Comparison of ENCODE assay signal across 10 mouse cellular contexts in genomic region chr3:121737453-121737852, GRCm38 (mm10). TPM values are rescaled to one million over a fixed set of nuclear protein-coding genes. Genes with fewer than 3 reads are reported as not detected.
A peak's percentile ranks its signal among the peaks of the same experiment; 100 is the strongest.
DNase-seq lines count a peak whose midpoint lies in the region; ATAC-seq and TF ChIP-seq lines count a peak whose summit lies in the region.
"Had no signal": no experiment of that assay in that cellular context is flagged by ENCODE, and none has a peak within 500 bp of the region (broad histone marks: within the 10 kb centered on the region; RNA-seq: fewer than 3 reads in every experiment).

No protein-coding gene starts in this region.

- peak; percentile 69 for TF ChIP-seq CTCF in midbrain, postnatal 0 days (IDR thresholded peaks at IDR 0.05)
- peak; percentile 71 for TF ChIP-seq CTCF in stomach, postnatal 0 days (IDR thresholded peaks at IDR 0.05; ENCODE audit: low read depth)

- no peaks in the 10 kb centered on the region for H3K27me3 ChIP-seq in midbrain, postnatal 0 days (ENCODE audit: insufficient read depth, low read length)
- no peaks in the 10 kb centered on the region for H3K27me3 ChIP-seq in midbrain, embryonic 16.5 days (ENCODE audit: control insufficient read depth, insufficient read depth, low read depth, low read length)
- H3K27me3 ChIP-seq in stomach, postnatal 0 days (ENCODE audit: control insufficient read depth, insufficient read depth, low read length) = no peaks in the 10 kb centered on the region
- H3K27me3 ChIP-seq in hindbrain, embryonic 16.5 days (replicated peaks; ENCODE audit: control insufficient read depth, insufficient read depth, low read length) = no peaks in the 10 kb centered on the region
- H3K27me3 ChIP-seq: hindbrain, embryonic 15.5 days had no signal

- H3K9me3 ChIP-seq in midbrain, postnatal 0 days (ENCODE audit: low read length) = no peaks in the 10 kb centered on the region
- H3K9me3 ChIP-seq in midbrain, embryonic 16.5 days (replicated peaks; ENCODE audit: control insufficient read depth, low read length, poor library complexity, severe bottlenecking) = no peaks in the 10 kb centered on the region
- no peaks in the 10 kb centered on the region for H3K9me3 ChIP-seq in stomach, postnatal 0 days (ENCODE audit: control insufficient read depth, low read length)
- no peaks in the 10 kb centered on the region for H3K9me3 ChIP-seq in hindbrain, embryonic 16.5 days (ENCODE audit: control insufficient read depth, low read length)
- H3K9me3 ChIP-seq: hindbrain, embryonic 15.5 days had no signal

- H3K4me1 ChIP-seq in midbrain, postnatal 0 days (ENCODE audit: insufficient read depth, low read length) = no peaks in the 10 kb centered on the region
- H3K4me1 ChIP-seq in midbrain, embryonic 16.5 days (ENCODE audit: control insufficient read depth, insufficient read depth, low read length) = no peaks in the 10 kb centered on the region
- no peaks in the 10 kb centered on the region; the same call in 1 of the 2 replicates for H3K4me1 ChIP-seq in stomach, postnatal 0 days (replicated peaks; ENCODE audit: control insufficient read depth, insufficient read depth)
- H3K4me1 ChIP-seq in hindbrain, embryonic 16.5 days (ENCODE audit: control insufficient read depth, insufficient read depth, low read depth, low read length) = peaks cover 6% of the 10 kb centered on the region

- no peak overlapping the region for H3K4me3 ChIP-seq in midbrain, postnatal 0 days (ENCODE audit: low read depth, low read length)
- H3K4me3 ChIP-seq in midbrain, embryonic 16.5 days (ENCODE audit: low read depth, low read length) = no peak overlapping the region
- H3K4me3 ChIP-seq in stomach, postnatal 0 days (ENCODE audit: low read depth, low read length) = no peak overlapping the region
- no peak overlapping the region for H3K4me3 ChIP-seq in hindbrain, embryonic 16.5 days (ENCODE audit: low read length)
- H3K4me3 ChIP-seq: hindbrain, embryonic 15.5 days; myocyte had no signal

- TF ChIP-seq EP300 in stomach, postnatal 0 days (optimal IDR thresholded peaks at IDR 0.05) = no peak

- peaks cover 18% of the 10 kb centered on the region for H3K36me3 ChIP-seq in midbrain, postnatal 0 days (ENCODE audit: insufficient read depth, low read length)
- H3K36me3 ChIP-seq in midbrain, embryonic 16.5 days (ENCODE audit: control insufficient read depth, insufficient read depth, low read length) = peaks cover 6% of the 10 kb centered on the region
- H3K36me3 ChIP-seq in stomach, postnatal 0 days (ENCODE audit: control insufficient read depth, insufficient read depth, low read length) = no peaks in the 10 kb centered on the region
- 0 out of 2 replicates have a peak, but pooled peaks cover 6% of the 10 kb centered on the region for H3K36me3 ChIP-seq in hindbrain, embryonic 16.5 days (ENCODE audit: control insufficient read depth, insufficient read depth, low read length)

- 18% methylated on average over 1 of the region's 1 CpGs for WGBS in midbrain, postnatal 0 days
- WGBS in midbrain, embryonic 16.5 days = 40% methylated on average over 1 of the region's 1 CpGs
- 69% methylated on average over 1 of the region's 1 CpGs for WGBS in stomach, postnatal 0 days
- WGBS in hindbrain, embryonic 16.5 days = 24% methylated on average over 1 of the region's 1 CpGs

- H3K9ac ChIP-seq in midbrain, postnatal 0 days (replicated peaks; ENCODE audit: low read length, poor library complexity, severe bottlenecking) = no peak overlapping the region
- H3K9ac ChIP-seq in midbrain, embryonic 16.5 days (ENCODE audit: low read depth, low read length) = no peak overlapping the region
- no peak overlapping the region for H3K9ac ChIP-seq in stomach, postnatal 0 days (ENCODE audit: low read length)
- H3K9ac ChIP-seq in hindbrain, embryonic 16.5 days (ENCODE audit: low read depth, low read length) = no peak overlapping the region
- H3K9ac ChIP-seq: hindbrain, embryonic 15.5 days had no signal

- no peak overlapping the region for H3K27ac ChIP-seq in midbrain, postnatal 0 days (ENCODE audit: low read depth, low read length)
- H3K27ac ChIP-seq in midbrain, embryonic 16.5 days (ENCODE audit: low read length) = no peak overlapping the region
- H3K27ac ChIP-seq in stomach, postnatal 0 days (replicated peaks) = no peak overlapping the region
- H3K27ac ChIP-seq in hindbrain, embryonic 16.5 days (ENCODE audit: low read depth, low read length) = no peak overlapping the region
- H3K27ac ChIP-seq: hindbrain, embryonic 15.5 days had no signal

- peak; percentile 67 for DNase-seq in gastrocnemius, postnatal 10 days
- no peak for DNase-seq in gastrocnemius, postnatal 25 days
- DNase-seq in midbrain, postnatal 0 days (ENCODE audit: low spot score) = peak; percentile 64
- DNase-seq in embryo, embryonic 10.5 days (ENCODE audit: low spot score) = peak; percentile 42
- DNase-seq in stomach, postnatal 0 days (ENCODE audit: low spot score) = peak; percentile 25
- no peak for DNase-seq in Muller cell, postnatal 12 days (ENCODE audit: inconsistent ontology term)

- no peak for ATAC-seq in midbrain, postnatal 0 days (ENCODE audit: low FRiP score)
- ATAC-seq in midbrain, embryonic 16.5 days = no peak
- ATAC-seq in stomach, postnatal 0 days (ENCODE audit: low FRiP score, low TSS enrichment) = no peak
- ATAC-seq in hindbrain, embryonic 16.5 days = no peak

- H3K4me2 ChIP-seq in midbrain, postnatal 0 days (ENCODE audit: low read depth, low read length, poor library complexity, severe bottlenecking) = no peak overlapping the region
- no peak overlapping the region for H3K4me2 ChIP-seq in midbrain, embryonic 16.5 days (ENCODE audit: low read length)
- no peak overlapping the region for H3K4me2 ChIP-seq in stomach, postnatal 0 days (replicated peaks; ENCODE audit: low read depth)
- H3K4me2 ChIP-seq in hindbrain, embryonic 16.5 days (ENCODE audit: low read length) = no peak overlapping the region
- H3K4me2 ChIP-seq: hindbrain, embryonic 15.5 days had no signal

RNA-seq across cellular contexts. Expression of gene F3, which starts 14.1 kb away (rescaled TPM):
- total RNA-seq in gastrocnemius, postnatal 10 days (2021) = 1 to 10 TPM; 6.0 to 6.7 TPM
- 1 to 10 TPM; 4.3 to 6.1 TPM for total RNA-seq in gastrocnemius, postnatal 25 days (2021)
- 12.6 and 15.6 TPM in 2 replicates for total RNA-seq in midbrain, postnatal 0 days (2014; rRNA removed)
- polyA plus RNA-seq in midbrain, postnatal 0 days (2015; fragmentation: Nextera tagmentation; extraction: Ambion mirVana) = 16.5 and 16.7 TPM in 2 replicates
- polyA plus RNA-seq in midbrain, embryonic 16.5 days (2015; fragmentation: Nextera tagmentation; extraction: Ambion mirVana) = 10.1 and 13.0 TPM in 2 replicates
- polyA plus RNA-seq in stomach, postnatal 0 days (2015; fragmentation: Nextera tagmentation; extraction: Ambion mirVana) = 26.8 and 29.2 TPM in 2 replicates
- 11.4 and 11.6 TPM in 2 replicates for polyA plus RNA-seq in hindbrain, embryonic 16.5 days (2015; fragmentation: Nextera tagmentation; extraction: Ambion mirVana)

Comparison
In these comparisons a context has a peak if more than half of its experiments do, and no peak if none do; other contexts are left out.
1. DNase-seq: peak in gastrocnemius, postnatal 10 days (single experiment), midbrain, postnatal 0 days (single experiment), embryo, embryonic 10.5 days (single experiment) and stomach, postnatal 0 days (single experiment); none in gastrocnemius, postnatal 25 days (single experiment) and Muller cell, postnatal 12 days (single experiment).